Mouse (Mus musculus): ENCODE results near the gene Eva1b.

- no peak for TF ChIP-seq E2F4 (IDR thresholded peaks at IDR 0.05; ENCODE audit: insufficient read depth)
- TF ChIP-seq POLR2AphosphoS2 (IDR thresholded peaks at IDR 0.05; ENCODE audit: insufficient read length, low read depth), result no peak
- TF ChIP-seq POLR2A (IDR thresholded peaks at IDR 0.05; ENCODE audit: insufficient read length, low read depth), result no peak
- TF ChIP-seq USF1 (IDR thresholded peaks at IDR 0.05; ENCODE audit: low read depth), result no peak
- TF ChIP-seq CEBPB (IDR thresholded peaks at IDR 0.05; ENCODE audit: insufficient read depth, poor library complexity, severe bottlenecking), result no peak
- TF ChIP-seq TCF12 (IDR thresholded peaks at IDR 0.05; ENCODE audit: insufficient read depth, poor library complexity, severe bottlenecking), result no peak
- TF ChIP-seq MAX (IDR thresholded peaks at IDR 0.05; ENCODE audit: low read depth), result no peak
- no peak for TF ChIP-seq SRF (IDR thresholded peaks at IDR 0.05; ENCODE audit: control insufficient read depth, insufficient read length, low read depth)
- no peak for TF ChIP-seq MYOG (IDR thresholded peaks at IDR 0.05; ENCODE audit: control insufficient read depth in 1 of 3, insufficient read depth in 1 of 3, insufficient read length in 2 of 3, low read depth in 2 of 3)
Observed at GRCm38 (mm10) chr4:126190636-126191035, 43.1 kb downstream of the Eva1b start.
